Mouse (Mus musculus) intestine, embryonic 16.5 days (tissue): Measurements from ENCODE around the gene Usp7. TPM values are rescaled to one million over a fixed set of nuclear protein-coding genes. Genes with fewer than 3 reads are reported as not detected.

Experiments used
- ATAC-seq: fragments of 200-750 bp; cut with Nextera tagmentation; 2 replicates; pipeline ENCODE4 v1.8.0; 2017; ENCODE audit warnings: moderate TSS enrichment, moderate library complexity
- H3K27ac ChIP-seq: fragments of 300-500 bp; sonication (generic); 2 replicates; pipeline ENCODE4 v1.5.1; 2014; ENCODE audit warnings: mild to moderate bottlenecking, low read length
- H3K27me3 ChIP-seq: fragments of 300-500 bp; sonication (generic); replicated peaks from 2 replicates; pipeline ENCODE4 v1.6.1; 2014; ENCODE audit warnings: low read length, control low read depth, mixed read lengths; ENCODE audit not compliant: control insufficient read depth, insufficient read depth
- H3K36me3 ChIP-seq: fragments of 300-500 bp; sonication (generic); 2 replicates; pipeline ENCODE4 v1.6.1; 2014; ENCODE audit warnings: low read length, control low read depth; ENCODE audit not compliant: control insufficient read depth, insufficient read depth
- H3K4me1 ChIP-seq: fragments of 300-500 bp; sonication (generic); 2 replicates; pipeline ENCODE4 v1.6.1; 2014; ENCODE audit warnings: low read length, control low read depth, mixed read lengths; ENCODE audit not compliant: control insufficient read depth, insufficient read depth
- H3K4me2 ChIP-seq: fragments of 300-500 bp; sonication (generic); 2 replicates; pipeline ENCODE4 v1.6.1; 2014; ENCODE audit warnings: low read depth, low read length, control low read depth
- H3K4me3 ChIP-seq: fragments of 300-500 bp; sonication (generic); 2 replicates; pipeline ENCODE4 v1.5.1; 2014; ENCODE audit warnings: mild to moderate bottlenecking, low read length
- H3K9ac ChIP-seq: fragments of 300-500 bp; sonication (generic); 2 replicates; pipeline ENCODE4 v1.6.1; 2014; ENCODE audit warnings: low read depth, low read length
- H3K9me3 ChIP-seq: fragments of 300-500 bp; sonication (generic); 2 replicates; pipeline ENCODE4 v1.6.1; 2016; ENCODE audit warnings: low read length, control low read depth; ENCODE audit not compliant: control insufficient read depth
- WGBS: fragments of 180-500 bp; shearing (Covaris S2); extraction: QIAGEN DNeasy Blood & Tissue Kit; methylation state at CpG from one replicate; pipeline ENCODE4 v1.1.7; 2014; 5-methylcytosine and 5-hydroxymethylcytosine counted together
- polyA plus RNA-seq: library from polyadenylated mRNA; unstranded; fragments of >200 nt; fragmentation: Nextera tagmentation; extraction: Ambion mirVana; gene quantifications from 2 replicates; pipeline ENCODE4 v1.2.1, GENCODE M21; 2015

Usp7 gene
- polyA plus RNA-seq, 1 experiment from 2014 or later = 19.1 TPM

DNA sequence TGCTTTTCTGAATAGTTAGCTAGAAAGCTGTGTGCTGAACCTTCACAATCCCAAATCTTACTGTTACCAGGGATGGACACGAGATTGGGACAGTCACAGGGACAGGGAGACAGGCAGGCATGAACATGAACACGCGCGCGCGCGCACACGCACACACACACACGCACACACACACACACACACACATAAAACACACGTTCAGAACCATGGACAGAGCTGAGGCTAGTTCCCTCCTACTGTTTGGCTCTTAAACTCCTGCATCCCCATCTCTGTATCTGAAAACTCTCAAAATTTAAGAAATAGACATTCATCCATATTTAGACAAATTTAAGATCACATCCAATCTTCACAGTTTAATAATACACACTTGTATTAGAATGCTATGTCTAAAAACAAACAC is 74.4 kb downstream of the Usp7 start:
- WGBS = 93% methylated on average over 10 of the region's 10 CpGs
- Histone ChIP-seq H3K4me1 (peaks cover 12% of the 10 kb centered on the region), H3K9me3 (no peaks in the 10 kb centered on the region), H3K27me3 (no peaks in the 10 kb centered on the region), H3K36me3 (peaks cover 8% of the 10 kb centered on the region; the same call in 1 of the 2 replicates), H3K4me3 (no peak overlapping the region), H3K9ac (no peak overlapping the region), H3K4me2 (no peak overlapping the region), H3K27ac (no peak overlapping the region)
- ATAC-seq = no peak

DNA sequence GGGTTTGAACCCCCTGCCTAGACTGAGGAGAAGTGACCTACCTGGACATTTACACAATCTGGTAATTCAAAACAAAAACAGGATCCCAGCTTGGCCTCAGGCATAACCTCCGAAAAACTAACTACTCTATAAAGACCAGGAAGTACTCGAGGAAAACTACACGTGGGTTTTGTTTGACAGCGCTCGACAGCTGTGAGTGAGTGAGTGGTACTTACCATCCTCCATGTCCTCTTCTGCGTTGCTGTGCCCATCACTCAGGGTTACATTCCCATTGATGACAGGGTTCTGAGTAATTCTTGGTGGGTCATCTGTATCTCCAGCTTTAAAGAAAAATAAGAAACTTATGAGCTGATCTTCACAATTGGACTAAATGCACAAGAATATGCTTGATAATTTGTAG is 75.8 kb downstream of the Usp7 start:
- no peak overlapping the region for H3K27ac ChIP-seq
- H3K4me3 ChIP-seq = no peak overlapping the region
- 47% methylated on average over 6 of the region's 6 CpGs for WGBS
- no peak overlapping the region for H3K9ac ChIP-seq
- H3K27me3 ChIP-seq = no peaks in the 10 kb centered on the region
- peaks cover 15% of the 10 kb centered on the region for H3K36me3 ChIP-seq
- no peaks in the 10 kb centered on the region for H3K9me3 ChIP-seq
- H3K4me1 ChIP-seq = peaks cover 12% of the 10 kb centered on the region
- ATAC-seq = no peak
- no peak overlapping the region for H3K4me2 ChIP-seq

DNA sequence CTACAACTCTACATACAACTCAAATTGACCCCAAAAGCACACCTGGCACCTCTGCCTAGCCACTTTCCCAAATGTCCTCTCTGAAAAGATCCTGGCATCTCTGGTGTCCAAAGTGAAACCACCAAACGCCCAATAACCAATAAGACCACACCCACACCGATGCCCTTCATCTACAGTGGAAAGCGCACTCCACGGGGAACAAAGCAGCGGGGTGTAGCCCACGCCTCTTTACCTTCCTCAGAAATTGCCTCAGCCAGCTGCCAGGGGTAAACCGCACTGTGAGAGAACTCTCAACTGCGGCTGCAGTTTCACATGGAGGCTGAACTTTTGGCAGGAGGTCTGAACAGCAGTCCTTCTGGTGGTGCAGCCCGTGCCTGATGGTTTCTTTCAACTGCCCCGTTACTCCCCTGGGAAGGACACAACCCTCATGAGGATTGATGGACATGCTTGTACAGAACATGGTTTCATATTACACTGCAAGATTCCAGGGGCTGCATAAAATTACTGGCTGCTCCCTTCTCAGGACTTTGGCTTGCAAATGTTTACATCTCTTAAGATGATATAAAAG is 76.5 kb downstream of the Usp7 start:
- Histone ChIP-seq H3K9me3 (no peaks in the 10 kb centered on the region), H3K4me3 (no peak overlapping the region), H3K36me3 (peaks cover 15% of the 10 kb centered on the region), H3K27me3 (no peaks in the 10 kb centered on the region), H3K9ac (no peak overlapping the region), H3K4me1 (peaks cover 12% of the 10 kb centered on the region), H3K27ac (no peak overlapping the region), H3K4me2 (no peak overlapping the region)
- 65% methylated on average over 10 of the region's 10 CpGs for WGBS
- peak; percentile 45; the same call in 1 of the 2 replicates for ATAC-seq

DNA sequence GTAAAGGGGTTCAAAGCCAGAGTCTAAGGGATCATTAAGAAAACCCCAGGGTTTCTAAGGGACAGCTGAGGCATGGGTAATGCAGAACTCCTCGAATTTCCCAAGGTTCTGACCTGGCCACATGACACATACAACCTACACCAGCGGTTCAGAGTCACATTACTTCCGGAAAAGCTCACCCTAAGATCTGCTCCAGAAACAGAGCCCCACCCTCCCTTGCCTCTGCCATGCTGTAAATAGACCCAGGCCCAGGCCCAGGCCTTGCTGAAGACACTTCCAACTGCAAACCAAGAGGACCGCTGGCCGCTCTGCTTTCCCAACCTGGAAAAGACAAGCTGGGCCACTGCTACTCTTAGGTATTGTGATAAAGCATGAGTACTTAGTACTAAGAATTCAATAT is 77.3 kb downstream of the Usp7 start:
- peaks cover 12% of the 10 kb centered on the region for H3K4me1 ChIP-seq
- no peak overlapping the region; the same call in 1 of the 2 replicates for H3K27ac ChIP-seq
- H3K36me3 ChIP-seq = peaks cover 15% of the 10 kb centered on the region
- H3K4me2 ChIP-seq = no peak overlapping the region
- no peaks in the 10 kb centered on the region for H3K9me3 ChIP-seq
- H3K27me3 ChIP-seq = no peaks in the 10 kb centered on the region
- 88% methylated on average over 5 of the region's 5 CpGs for WGBS
- ATAC-seq = peak; percentile 20; the same call in 1 of the 2 replicates
- H3K4me3 ChIP-seq = no peak overlapping the region
- no peak overlapping the region for H3K9ac ChIP-seq

DNA sequence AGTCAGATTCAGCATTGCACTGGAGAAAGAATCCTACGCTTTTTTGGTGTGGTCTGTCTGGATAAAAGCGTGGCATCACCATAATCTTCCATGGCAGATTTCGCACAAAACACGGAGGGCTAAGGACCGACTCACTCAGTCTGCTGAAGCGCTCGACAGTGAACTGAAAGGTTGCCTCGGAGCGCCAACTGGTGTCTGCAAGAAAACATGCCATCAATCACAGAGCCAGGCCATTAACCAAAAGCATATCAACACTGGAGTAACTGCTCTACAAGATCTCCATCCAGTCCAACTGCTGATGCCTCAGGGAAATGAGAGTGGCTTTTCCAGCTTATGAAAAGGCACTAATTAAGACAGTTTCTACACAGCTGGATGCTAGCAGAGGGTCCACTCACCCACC is 80.1 kb downstream of the Usp7 start:
- H3K27me3 ChIP-seq = no peaks in the 10 kb centered on the region
- no peak for ATAC-seq
- 73% methylated on average over 9 of the region's 9 CpGs for WGBS
- no peak overlapping the region for H3K9ac ChIP-seq
- H3K9me3 ChIP-seq = no peaks in the 10 kb centered on the region
- peaks cover 29% of the 10 kb centered on the region for H3K36me3 ChIP-seq
- no peak overlapping the region for H3K4me2 ChIP-seq
- H3K27ac ChIP-seq = no peak overlapping the region
- peaks cover 10% of the 10 kb centered on the region for H3K4me1 ChIP-seq
- H3K4me3 ChIP-seq = no peak overlapping the region

DNA sequence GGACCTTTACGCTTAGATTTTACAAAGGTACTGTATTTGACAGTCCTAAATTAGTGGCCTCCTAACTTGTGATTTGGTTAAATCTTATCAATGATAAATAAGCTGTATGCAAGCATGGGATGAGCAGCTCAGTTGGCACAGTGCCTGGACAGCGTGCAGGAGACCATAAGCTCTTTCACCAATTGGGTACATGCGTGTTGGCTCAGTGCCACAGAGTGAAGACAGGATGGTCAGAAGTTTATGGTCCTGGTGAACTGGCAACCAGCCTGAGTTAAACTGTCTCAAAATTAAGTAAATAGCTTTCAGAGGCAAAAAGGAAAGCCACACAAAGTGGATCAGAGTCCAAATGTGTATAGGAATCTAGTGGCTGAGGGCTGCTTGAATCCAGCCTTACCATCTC is 91.5 kb downstream of the Usp7 start:
- no peak overlapping the region for H3K9ac ChIP-seq
- H3K27me3 ChIP-seq = no peaks in the 10 kb centered on the region
- H3K9me3 ChIP-seq = no peaks in the 10 kb centered on the region
- no peak overlapping the region for H3K4me3 ChIP-seq
- H3K4me2 ChIP-seq = no peak overlapping the region
- H3K36me3 ChIP-seq = peaks cover 29% of the 10 kb centered on the region
- WGBS = 80% methylated on average over 3 of the region's 3 CpGs
- no peaks in the 10 kb centered on the region for H3K4me1 ChIP-seq
- H3K27ac ChIP-seq = no peak overlapping the region
- no peak for ATAC-seq

DNA sequence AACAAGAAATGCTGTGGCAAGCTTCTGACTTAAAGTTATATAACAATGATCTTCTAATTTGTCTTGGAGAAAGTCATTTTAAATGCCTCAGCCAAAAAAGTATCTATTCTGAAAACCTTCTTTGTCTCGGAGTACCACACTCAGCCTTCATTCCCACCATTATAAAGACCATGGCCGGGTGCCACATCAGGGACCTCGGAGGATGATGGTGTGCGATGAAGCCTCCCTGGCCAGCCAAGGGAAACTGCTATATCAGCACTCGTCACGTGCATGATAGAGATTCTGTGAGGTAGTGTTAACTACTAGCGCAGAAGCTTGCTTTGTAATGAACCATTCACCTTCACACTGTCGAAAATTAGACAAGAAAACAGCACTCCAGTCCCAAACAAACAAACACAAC is 92.6 kb downstream of the Usp7 start:
- no peaks in the 10 kb centered on the region for H3K9me3 ChIP-seq
- no peak overlapping the region for H3K4me3 ChIP-seq
- no peak overlapping the region for H3K9ac ChIP-seq
- no peak for ATAC-seq
- no peak overlapping the region for H3K27ac ChIP-seq
- H3K4me1 ChIP-seq = no peaks in the 10 kb centered on the region
- H3K4me2 ChIP-seq = no peak overlapping the region
- peaks cover 34% of the 10 kb centered on the region for H3K36me3 ChIP-seq
- 90% methylated on average over 8 of the region's 8 CpGs for WGBS
- no peaks in the 10 kb centered on the region for H3K27me3 ChIP-seq

DNA sequence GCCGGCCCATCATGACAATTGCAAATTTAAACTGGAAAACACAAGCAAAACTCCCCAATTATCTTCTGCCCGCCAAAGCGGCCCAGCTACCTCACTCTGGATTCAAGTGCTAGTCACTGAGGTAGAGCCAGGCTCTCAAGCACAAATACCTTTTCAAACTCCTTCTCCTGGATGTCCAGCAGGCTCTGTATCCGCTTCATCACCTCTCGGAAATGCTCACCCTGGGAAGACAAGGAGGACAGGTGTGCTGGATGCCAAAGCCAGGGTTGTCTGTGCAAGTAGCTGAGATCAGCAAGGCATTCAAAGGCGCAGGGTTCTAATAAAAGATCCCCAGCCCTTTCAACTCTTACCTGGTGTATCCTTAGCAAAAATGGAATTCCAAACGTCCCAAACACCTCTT is 100.9 kb downstream of the Usp7 start:
- WGBS = 88% methylated on average over 7 of the region's 7 CpGs
- H3K9me3 ChIP-seq = no peaks in the 10 kb centered on the region
- H3K27me3 ChIP-seq = no peaks in the 10 kb centered on the region
- no peak overlapping the region for H3K4me2 ChIP-seq
- H3K4me3 ChIP-seq = no peak overlapping the region
- no peak for ATAC-seq
- H3K27ac ChIP-seq = no peak overlapping the region
- peaks cover 16% of the 10 kb centered on the region for H3K4me1 ChIP-seq
- no peak overlapping the region for H3K9ac ChIP-seq
- H3K36me3 ChIP-seq = peaks cover 32% of the 10 kb centered on the region

DNA sequence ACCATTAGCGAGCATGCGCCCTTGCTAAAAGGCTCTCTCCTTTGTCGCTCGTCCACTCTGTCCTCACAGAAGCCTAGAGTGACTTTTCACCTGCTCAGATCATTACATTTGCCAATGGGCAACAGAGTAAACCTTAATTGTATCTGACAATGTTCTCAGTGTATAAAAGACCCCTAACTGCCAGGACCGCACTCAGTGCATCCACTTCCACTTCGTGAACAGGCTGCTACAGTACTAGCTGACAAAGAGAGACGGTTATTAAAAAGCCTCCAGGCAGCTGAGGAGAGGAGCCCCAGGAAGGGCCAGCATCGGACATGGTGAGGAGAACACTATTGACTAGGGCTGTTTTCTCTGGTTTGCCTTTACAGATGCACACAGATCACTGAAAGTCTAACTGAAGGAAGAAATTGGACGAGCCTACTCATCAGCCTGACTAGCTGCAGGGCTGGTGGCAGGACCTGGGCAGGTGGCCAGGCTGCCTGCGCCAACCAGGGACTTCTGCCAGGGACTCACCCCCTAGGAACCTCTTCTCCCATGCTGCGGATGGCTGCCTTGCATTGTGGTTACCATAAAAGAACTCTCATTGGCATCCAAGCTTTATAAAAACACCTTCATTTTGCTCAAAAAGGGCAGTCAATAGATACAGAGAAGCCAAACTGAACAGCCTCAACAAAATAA is 102.0 kb downstream of the Usp7 start:
- no peaks in the 10 kb centered on the region for H3K27me3 ChIP-seq
- H3K9me3 ChIP-seq = no peaks in the 10 kb centered on the region
- H3K4me1 ChIP-seq = peaks cover 16% of the 10 kb centered on the region
- 88% methylated on average over 11 of the region's 11 CpGs for WGBS
- H3K9ac ChIP-seq = no peak overlapping the region
- no peak for ATAC-seq
- peaks cover 26% of the 10 kb centered on the region for H3K36me3 ChIP-seq
- no peak overlapping the region for H3K4me3 ChIP-seq
- H3K4me2 ChIP-seq = no peak overlapping the region
- no peak overlapping the region for H3K27ac ChIP-seq
